Mouse (Mus musculus): ENCODE measurements at regions not wholly inside any gene's neighbourhood (a gene's known extent, or its start where the extent isn't known, plus 50 kb on each side); places are given as distances from the start of the nearest gene placed in this dataset.

- Histone ChIP-seq H3K36me3 (replicated peaks) (no peaks in the 10 kb centered on the region), H3K9ac (no peak overlapping the region), H3K27me3 (replicated peaks) (no peaks in the 10 kb centered on the region), H3K4me3 (no peak overlapping the region), H3K4me2 (no peak overlapping the region), H3K4me1 (no peaks in the 10 kb centered on the region), H3K27ac (no peak overlapping the region), H3K9me3 (no peaks in the 10 kb centered on the region)
- 73% methylated on average over 4 of the region's 4 CpGs for WGBS
- ATAC-seq (replicated peaks) = no peak
These were observed 259.6 kb downstream of the Hhipl2 start for GRCm38 (mm10) chr1:183677585-183677984.

GRCm38 (mm10) chr1:183679949-183680348 is 261.9 kb downstream of the Hhipl2 start:
- Histone ChIP-seq H3K4me2 (no peak overlapping the region), H3K4me3 (no peak overlapping the region), H3K36me3 (replicated peaks) (no peaks in the 10 kb centered on the region), H3K4me1 (no peaks in the 10 kb centered on the region), H3K27me3 (replicated peaks) (no peaks in the 10 kb centered on the region), H3K27ac (no peak overlapping the region), H3K9me3 (no peaks in the 10 kb centered on the region), H3K9ac (no peak overlapping the region)
- 67% methylated on average over 11 of the region's 11 CpGs for WGBS
- no peak for ATAC-seq (replicated peaks)

- Histone ChIP-seq H3K27ac (no peak overlapping the region), H3K36me3 (replicated peaks) (no peaks in the 10 kb centered on the region), H3K9me3 (no peaks in the 10 kb centered on the region), H3K4me3 (no peak overlapping the region), H3K4me1 (no peaks in the 10 kb centered on the region), H3K4me2 (no peak overlapping the region), H3K27me3 (replicated peaks) (no peaks in the 10 kb centered on the region), H3K9ac (no peak overlapping the region)
- WGBS = 92% methylated on average over 5 of the region's 5 CpGs
- no peak for ATAC-seq (replicated peaks)
These were observed 268.0 kb downstream of the Hhipl2 start for GRCm38 (mm10) chr1:183686056-183686455.

GRCm38 (mm10) chr1:183692756-183693155 is 274.7 kb downstream of the Hhipl2 start:
- no peak overlapping the region for H3K27ac ChIP-seq
- no peaks in the 10 kb centered on the region for H3K27me3 ChIP-seq (replicated peaks)
- no peak overlapping the region for H3K9ac ChIP-seq
- H3K36me3 ChIP-seq (replicated peaks) = no peaks in the 10 kb centered on the region
- no peaks in the 10 kb centered on the region for H3K9me3 ChIP-seq
- H3K4me1 ChIP-seq = no peaks in the 10 kb centered on the region
- H3K4me2 ChIP-seq = no peak overlapping the region
- ATAC-seq (replicated peaks) = no peak
- no peak overlapping the region for H3K4me3 ChIP-seq
- WGBS = 88% methylated on average over 5 of the region's 5 CpGs

GRCm38 (mm10) chr1:183699284-183699683 is 281.3 kb downstream of the Hhipl2 start:
- WGBS = 85% methylated on average over 11 of the region's 11 CpGs
- H3K4me3 ChIP-seq = no peak overlapping the region
- H3K27me3 ChIP-seq (replicated peaks) = no peaks in the 10 kb centered on the region
- no peaks in the 10 kb centered on the region for H3K9me3 ChIP-seq
- H3K4me1 ChIP-seq = no peaks in the 10 kb centered on the region
- no peak overlapping the region for H3K4me2 ChIP-seq
- H3K9ac ChIP-seq = no peak overlapping the region
- H3K27ac ChIP-seq = no peak overlapping the region
- no peaks in the 10 kb centered on the region for H3K36me3 ChIP-seq (replicated peaks)
- no peak for ATAC-seq (replicated peaks)

GRCm38 (mm10) chr1:183702888-183703287 is 284.9 kb downstream of the Hhipl2 start:
- no peaks in the 10 kb centered on the region for H3K4me1 ChIP-seq
- ATAC-seq (replicated peaks) = no peak
- H3K4me2 ChIP-seq = no peak overlapping the region
- H3K27me3 ChIP-seq (replicated peaks) = no peaks in the 10 kb centered on the region; the same call in 1 of the 2 replicates
- no peaks in the 10 kb centered on the region for H3K9me3 ChIP-seq
- 90% methylated on average over 2 of the region's 2 CpGs for WGBS
- H3K36me3 ChIP-seq (replicated peaks) = no peaks in the 10 kb centered on the region
- no peak overlapping the region for H3K9ac ChIP-seq
- H3K4me3 ChIP-seq = no peak overlapping the region
- no peak overlapping the region for H3K27ac ChIP-seq

- Histone ChIP-seq H3K4me2 (no peak overlapping the region), H3K27me3 (replicated peaks) (no peaks in the 10 kb centered on the region), H3K4me3 (no peak overlapping the region), H3K27ac (no peak overlapping the region), H3K4me1 (no peaks in the 10 kb centered on the region), H3K9ac (no peak overlapping the region), H3K36me3 (replicated peaks) (no peaks in the 10 kb centered on the region), H3K9me3 (no peaks in the 10 kb centered on the region)
- ATAC-seq (replicated peaks) = no peak
- WGBS = 83% methylated on average over 1 of the region's 1 CpGs
These were observed 294.9 kb downstream of the Hhipl2 start for GRCm38 (mm10) chr1:183712895-183713294.

GRCm38 (mm10) chr1:183717060-183717459 is 296.0 kb upstream of the Dusp10 start:
- no peaks in the 10 kb centered on the region for H3K4me1 ChIP-seq
- no peaks in the 10 kb centered on the region for H3K36me3 ChIP-seq (replicated peaks)
- no peak overlapping the region for H3K4me3 ChIP-seq
- no peaks in the 10 kb centered on the region for H3K27me3 ChIP-seq (replicated peaks)
- H3K27ac ChIP-seq = no peak overlapping the region
- 57% methylated on average over 1 of the region's 1 CpGs for WGBS
- no peak for ATAC-seq (replicated peaks)
- no peaks in the 10 kb centered on the region for H3K9me3 ChIP-seq
- H3K9ac ChIP-seq = no peak overlapping the region
- H3K4me2 ChIP-seq = no peak overlapping the region

GRCm38 (mm10) chr1:183749126-183749525 is 264.0 kb upstream of the Dusp10 start:
- H3K4me1 ChIP-seq = no peaks in the 10 kb centered on the region
- 76% methylated on average over 2 of the region's 2 CpGs for WGBS
- H3K4me2 ChIP-seq = no peak overlapping the region
- no peak overlapping the region for H3K4me3 ChIP-seq
- H3K9ac ChIP-seq = no peak overlapping the region
- H3K27ac ChIP-seq = no peak overlapping the region
- H3K9me3 ChIP-seq = no peaks in the 10 kb centered on the region
- no peaks in the 10 kb centered on the region for H3K27me3 ChIP-seq (replicated peaks)
- H3K36me3 ChIP-seq (replicated peaks) = no peaks in the 10 kb centered on the region
- no peak for ATAC-seq (replicated peaks)

- Histone ChIP-seq H3K4me2 (no peak overlapping the region), H3K9me3 (no peaks in the 10 kb centered on the region), H3K4me3 (no peak overlapping the region), H3K4me1 (no peaks in the 10 kb centered on the region), H3K27ac (no peak overlapping the region), H3K9ac (no peak overlapping the region), H3K36me3 (replicated peaks) (no peaks in the 10 kb centered on the region), H3K27me3 (replicated peaks) (no peaks in the 10 kb centered on the region)
- no peak for ATAC-seq (replicated peaks)
- whole genome bisulfite sequencing = 83% methylated on average over 4 of the region's 4 CpGs
These were observed 258.6 kb upstream of the Dusp10 start for GRCm38 (mm10) chr1:183754500-183754899.

- H3K27me3 ChIP-seq (replicated peaks) = no peaks in the 10 kb centered on the region
- H3K9ac ChIP-seq = no peak overlapping the region
- H3K9me3 ChIP-seq = no peaks in the 10 kb centered on the region
- ATAC-seq (replicated peaks) = no peak
- H3K4me2 ChIP-seq = no peak overlapping the region
- no peaks in the 10 kb centered on the region for H3K36me3 ChIP-seq (replicated peaks)
- H3K27ac ChIP-seq = no peak overlapping the region
- no peak overlapping the region for H3K4me3 ChIP-seq
- 78% methylated on average over 8 of the region's 8 CpGs for WGBS
- no peaks in the 10 kb centered on the region for H3K4me1 ChIP-seq
These were observed 256.4 kb upstream of the Dusp10 start for GRCm38 (mm10) chr1:183756716-183757115.

GRCm38 (mm10) chr1:183763864-183764726 is 249.0 kb upstream of the Dusp10 start:
- H3K4me2 ChIP-seq = no peak overlapping the region
- 54% methylated on average over 11 of the region's 11 CpGs for WGBS
- ATAC-seq (replicated peaks) = no peak

GRCm38 (mm10) chr1:183772844-183773243 is 240.3 kb upstream of the Dusp10 start:
- no peak overlapping the region for H3K27ac ChIP-seq
- H3K4me3 ChIP-seq = no peak overlapping the region
- no peaks in the 10 kb centered on the region; the same call in 1 of the 2 replicates for H3K4me1 ChIP-seq
- no peaks in the 10 kb centered on the region for H3K36me3 ChIP-seq (replicated peaks)
- no peak overlapping the region for H3K9ac ChIP-seq
- no peaks in the 10 kb centered on the region for H3K9me3 ChIP-seq
- 89% methylated on average over 6 of the region's 6 CpGs for WGBS
- no peaks in the 10 kb centered on the region for H3K27me3 ChIP-seq (replicated peaks)
- ATAC-seq (replicated peaks) = no peak
- H3K4me2 ChIP-seq = no peak overlapping the region

More at GRCm38 (mm10) chr1:183763864-183764726, 249.0 kb upstream of the Dusp10 start:
- no peak overlapping the region for H3K9ac ChIP-seq
- no peaks in the 10 kb centered on the region for H3K4me1 ChIP-seq
- no peak overlapping the region for H3K4me3 ChIP-seq
- H3K36me3 ChIP-seq (replicated peaks) = no peaks in the 10 kb centered on the region
- no peak overlapping the region for H3K27ac ChIP-seq
- H3K9me3 ChIP-seq = no peaks in the 10 kb centered on the region
- no peaks in the 10 kb centered on the region for H3K27me3 ChIP-seq (replicated peaks)
